1 mouse cellular context compared by ENCODE assay signal in genomic region chr7:121981307-121981871, GRCm38 (mm10).
TF ChIP-seq lines count a peak whose summit lies in the region.

Gene Cog7 (minus strand): TSS chr7:121981711.

TF ChIP-seq in MEL, 35 proteins besides CTCF, POLR2A, EP300 and RAD21 (continued from another document):
- TF ChIP-seq JUND (IDR thresholded peaks at IDR 0.05; ENCODE audit: low read depth, low read length) (no peak), ZNF384 (IDR thresholded peaks at IDR 0.05; ENCODE audit: low read depth, low read length) (no peak), KAT2A (conservative IDR thresholded peaks at IDR 0.05; ENCODE audit: low read depth, low read length) (peak; percentile 70; the same call in 1 of the 2 replicates), ELF1 (IDR thresholded peaks at IDR 0.05; ENCODE audit: low read depth, low read length) (peak; percentile 96), MXI1 (IDR thresholded peaks at IDR 0.05; ENCODE audit: low read depth, low read length) (peak; percentile 99), TBP (IDR thresholded peaks at IDR 0.05; ENCODE audit: low read depth, low read length) (peak; percentile 72)
